Mouse (Mus musculus): ENCODE measurements around the gene Ifrd1. TPM values are rescaled to one million over a fixed set of nuclear protein-coding genes. Genes with fewer than 3 reads are reported as not detected.

Ifrd1 gene
- total RNA-seq, 1 experiment: 116 TPM

DNA sequence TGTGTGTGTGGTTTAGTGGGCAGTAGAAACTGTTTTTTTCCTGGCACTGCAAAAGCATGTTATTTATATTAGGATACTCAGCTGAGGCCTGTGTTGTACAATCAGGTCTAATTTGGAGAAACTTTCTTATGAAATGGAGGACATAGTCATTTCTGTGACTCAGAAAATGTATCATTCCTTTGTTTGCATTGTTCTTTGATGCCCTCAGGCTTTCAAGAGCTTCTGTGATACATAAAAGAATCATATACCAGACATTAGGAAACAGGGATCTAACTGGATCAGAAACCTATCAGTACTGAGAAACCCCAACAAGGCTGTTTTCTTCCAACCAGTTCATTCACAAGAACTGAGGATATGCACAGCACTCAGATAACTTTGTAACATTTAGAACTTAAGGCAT lies 26.6 kb upstream of the Ifrd1 start:
- no peak overlapping the region for H3K4me3 ChIP-seq (ENCODE audit: insufficient read depth in 1 of 2, low read depth in 1 of 2, low read length in 2 of 2, poor library complexity in 1 of 2, severe bottlenecking in 1 of 2)
- in situ Hi-C loops (cut with MboI; ENCODE audit: low sequenced_read_pairs in 2 of 2, unreplicated experiment in 2 of 2): loop anchor here in 1 of 2 experiments (25.0 kb wide), 2 partner anchors 412 to 537 kb away; no protein-coding TSS in a partner anchor
- no peak for TF ChIP-seq CHD2 (IDR thresholded peaks at IDR 0.05; ENCODE audit: low read depth, low read length)
- no peaks in the 10 kb centered on the region for H3K36me3 ChIP-seq (ENCODE audit: control insufficient read depth, insufficient read depth, low read length, poor library complexity, severe bottlenecking)
- no peak for DNase-seq (ENCODE audit: low read depth, low spot score)
- H3K4me1 ChIP-seq (ENCODE audit: control insufficient read depth in 2 of 2, insufficient read depth in 2 of 2, low read length in 2 of 2, poor library complexity in 1 of 2): peaks cover 2 to 3% of the 10 kb centered on the region in 2 experiments; a peak in 2 of 4 replicates
- H3K9ac ChIP-seq (ENCODE audit: insufficient read depth, low read depth, low read length, poor library complexity, severe bottlenecking): no peak overlapping the region
- H3K9me3 ChIP-seq (ENCODE audit: control insufficient read depth, insufficient read depth, low read depth, low read length): no peaks in the 10 kb centered on the region
- H3K27ac ChIP-seq (ENCODE audit: insufficient read depth, low read depth, low read length, poor library complexity, severe bottlenecking): no peak overlapping the region

GRCm38 (mm10) chr12:40273339-40273738 lies 25.0 kb upstream of the Ifrd1 start:
- no peak overlapping the region for H3K27ac ChIP-seq (ENCODE audit: insufficient read depth, low read depth, low read length, poor library complexity, severe bottlenecking)
- H3K4me1 ChIP-seq (ENCODE audit: control insufficient read depth in 2 of 2, insufficient read depth in 2 of 2, low read length in 2 of 2, poor library complexity in 1 of 2): peaks cover 0 to 2% of the 10 kb centered on the region in 2 experiments; a peak in 1 of 4 replicates
- in situ Hi-C loops (cut with MboI; ENCODE audit: low sequenced_read_pairs in 2 of 2, unreplicated experiment in 2 of 2): loop anchor here in 1 of 2 experiments (25.0 kb wide), 2 partner anchors 414 to 539 kb away; no protein-coding TSS in a partner anchor
- no peaks in the 10 kb centered on the region for H3K36me3 ChIP-seq (ENCODE audit: control insufficient read depth, insufficient read depth, low read length, poor library complexity, severe bottlenecking)
- no peak overlapping the region for H3K4me3 ChIP-seq (ENCODE audit: insufficient read depth in 1 of 2, low read depth in 1 of 2, low read length in 2 of 2, poor library complexity in 1 of 2, severe bottlenecking in 1 of 2)
- H3K9ac ChIP-seq (ENCODE audit: insufficient read depth, low read depth, low read length, poor library complexity, severe bottlenecking): no peak overlapping the region
- no peak for DNase-seq (ENCODE audit: low read depth, low spot score)
- H3K9me3 ChIP-seq (ENCODE audit: control insufficient read depth, insufficient read depth, low read depth, low read length): no peaks in the 10 kb centered on the region
- TF ChIP-seq HCFC1 (IDR thresholded peaks at IDR 0.05; ENCODE audit: borderline replicate concordance, insufficient read depth, low read length) (no peak), ZC3H11A (IDR thresholded peaks at IDR 0.05; ENCODE audit: borderline replicate concordance, low read depth, low read length) (no peak), ZNF384 (IDR thresholded peaks at IDR 0.05; ENCODE audit: low read depth, low read length) (no peak), MAFK (IDR thresholded peaks at IDR 0.05; ENCODE audit: insufficient read depth, low read depth, low read length) (no peak), CHD2 (IDR thresholded peaks at IDR 0.05; ENCODE audit: low read depth, low read length) (no peak)

DNA sequence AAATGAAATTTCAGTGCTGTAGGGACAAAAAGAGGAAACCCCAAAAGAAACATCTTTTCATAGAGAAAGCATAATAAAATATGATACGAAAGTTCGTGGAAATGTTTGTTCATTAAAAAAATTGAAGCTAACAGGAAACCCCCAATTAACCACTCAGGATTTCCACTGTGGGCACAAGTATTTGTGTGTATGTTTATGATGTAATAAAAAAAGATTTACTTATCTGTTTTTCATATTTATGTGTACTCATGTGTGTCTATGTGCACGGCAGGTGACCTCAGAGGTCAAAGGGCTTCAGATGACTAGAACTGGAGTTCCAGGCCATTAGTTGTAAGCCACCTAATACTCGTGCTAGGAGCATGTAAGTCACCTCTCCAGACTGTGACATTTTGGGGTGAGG lies 24.4 kb upstream of the Ifrd1 start:
- no peak overlapping the region for H3K9ac ChIP-seq (ENCODE audit: insufficient read depth, low read depth, low read length, poor library complexity, severe bottlenecking)
- TF ChIP-seq ZNF384 (IDR thresholded peaks at IDR 0.05; ENCODE audit: low read depth, low read length) (no peak), CHD2 (IDR thresholded peaks at IDR 0.05; ENCODE audit: low read depth, low read length) (no peak)
- no peak for DNase-seq (ENCODE audit: low read depth, low spot score)
- H3K4me1 ChIP-seq (ENCODE audit: control insufficient read depth in 2 of 2, insufficient read depth in 2 of 2, low read length in 2 of 2, poor library complexity in 1 of 2): no peaks in the 10 kb centered on the region
- no peaks in the 10 kb centered on the region for H3K9me3 ChIP-seq (ENCODE audit: control insufficient read depth, insufficient read depth, low read depth, low read length)
- H3K27ac ChIP-seq (ENCODE audit: insufficient read depth, low read depth, low read length, poor library complexity, severe bottlenecking): no peak overlapping the region
- H3K4me3 ChIP-seq (ENCODE audit: insufficient read depth in 1 of 2, low read depth in 1 of 2, low read length in 2 of 2, poor library complexity in 1 of 2, severe bottlenecking in 1 of 2): no peak overlapping the region
- in situ Hi-C loops (cut with MboI; ENCODE audit: low sequenced_read_pairs in 2 of 2, unreplicated experiment in 2 of 2): loop anchor here in 1 of 2 experiments (25.0 kb wide), 2 partner anchors 415 to 540 kb away; no protein-coding TSS in a partner anchor
- H3K36me3 ChIP-seq (ENCODE audit: control insufficient read depth, insufficient read depth, low read length, poor library complexity, severe bottlenecking): no peaks in the 10 kb centered on the region

GRCm38 (mm10) chr12:40268313-40268712 lies 20.0 kb upstream of the Ifrd1 start:
- in situ Hi-C loops (cut with MboI; ENCODE audit: low sequenced_read_pairs in 2 of 2, unreplicated experiment in 2 of 2): loop anchor here in 1 of 2 experiments (25.0 kb wide), 2 partner anchors 419 to 544 kb away; no protein-coding TSS in a partner anchor
- Histone ChIP-seq H3K4me3 (ENCODE audit: insufficient read depth in 1 of 2, low read depth in 1 of 2, low read length in 2 of 2, poor library complexity in 1 of 2, severe bottlenecking in 1 of 2) (no peak overlapping the region), H3K27ac (ENCODE audit: insufficient read depth, low read depth, low read length, poor library complexity, severe bottlenecking) (no peak overlapping the region)

GRCm38 (mm10) chr12:40263712-40264111 lies 15.4 kb upstream of the Ifrd1 start:
- Histone ChIP-seq H3K9ac (ENCODE audit: insufficient read depth, low read depth, low read length, poor library complexity, severe bottlenecking) (no peak overlapping the region), H3K9me3 (ENCODE audit: control insufficient read depth, insufficient read depth, low read depth, low read length) (no peaks in the 10 kb centered on the region), H3K4me1 (ENCODE audit: control insufficient read depth in 2 of 2, insufficient read depth in 2 of 2, low read length in 2 of 2, poor library complexity in 1 of 2) (peaks cover 0 to 1% of the 10 kb centered on the region in 2 experiments; a peak in 2 of 4 replicates), H3K27ac (ENCODE audit: insufficient read depth, low read depth, low read length, poor library complexity, severe bottlenecking) (no peak overlapping the region), H3K4me3 (ENCODE audit: insufficient read depth in 1 of 2, low read depth in 1 of 2, low read length in 2 of 2, poor library complexity in 1 of 2, severe bottlenecking in 1 of 2) (no peak overlapping the region), H3K36me3 (ENCODE audit: control insufficient read depth, insufficient read depth, low read length, poor library complexity, severe bottlenecking) (no peaks in the 10 kb centered on the region)
- in situ Hi-C loops (cut with MboI; ENCODE audit: low sequenced_read_pairs in 2 of 2, unreplicated experiment in 2 of 2): loop anchor here in 1 of 2 experiments (25.0 kb wide), 2 partner anchors 424 to 549 kb away; no protein-coding TSS in a partner anchor
- TF ChIP-seq ZNF384 (IDR thresholded peaks at IDR 0.05; ENCODE audit: low read depth, low read length): no peak
- TF ChIP-seq ZC3H11A (IDR thresholded peaks at IDR 0.05; ENCODE audit: borderline replicate concordance, low read depth, low read length): no peak
- TF ChIP-seq CHD2 (IDR thresholded peaks at IDR 0.05; ENCODE audit: low read depth, low read length): no peak
- no peak for TF ChIP-seq HCFC1 (IDR thresholded peaks at IDR 0.05; ENCODE audit: borderline replicate concordance, insufficient read depth, low read length)
- TF ChIP-seq MAFK (IDR thresholded peaks at IDR 0.05; ENCODE audit: insufficient read depth, low read depth, low read length): no peak
- DNase-seq (ENCODE audit: low read depth, low spot score): no peak

More at GRCm38 (mm10) chr12:40268313-40268712, 20.0 kb upstream of the Ifrd1 start:
- Histone ChIP-seq H3K36me3 (ENCODE audit: control insufficient read depth, insufficient read depth, low read length, poor library complexity, severe bottlenecking) (no peaks in the 10 kb centered on the region), H3K9ac (ENCODE audit: insufficient read depth, low read depth, low read length, poor library complexity, severe bottlenecking) (no peak overlapping the region), H3K9me3 (ENCODE audit: control insufficient read depth, insufficient read depth, low read depth, low read length) (no peaks in the 10 kb centered on the region), H3K4me1 (ENCODE audit: control insufficient read depth in 2 of 2, insufficient read depth in 2 of 2, low read length in 2 of 2, poor library complexity in 1 of 2) (no peaks in the 10 kb centered on the region)
- TF ChIP-seq ZC3H11A (IDR thresholded peaks at IDR 0.05; ENCODE audit: borderline replicate concordance, low read depth, low read length) (no peak), CHD2 (IDR thresholded peaks at IDR 0.05; ENCODE audit: low read depth, low read length) (no peak), MAFK (IDR thresholded peaks at IDR 0.05; ENCODE audit: insufficient read depth, low read depth, low read length) (no peak), ZNF384 (IDR thresholded peaks at IDR 0.05; ENCODE audit: low read depth, low read length) (no peak), HCFC1 (IDR thresholded peaks at IDR 0.05; ENCODE audit: borderline replicate concordance, insufficient read depth, low read length) (no peak)
- DNase-seq (ENCODE audit: low read depth, low spot score): no peak

Data from ES-E14 (cell line).